Mouse (Mus musculus) forebrain, embryonic 11.5 days (tissue): ENCODE data around the gene Amn. TPM values are rescaled to one million over a fixed set of nuclear protein-coding genes. Genes with fewer than 3 reads are reported as not detected.

Source experiments
- ATAC-seq: fragments of 200-750 bp; cut with Nextera tagmentation; replicated peaks from 2 replicates; pipeline ENCODE4 v1.8.0; 2017; ENCODE audit warnings: moderate TSS enrichment; ENCODE audit not compliant: low FRiP score
- DNase-seq: peaks from one replicate; pipeline ENCODE4 v3.0.0-alpha.2; 2017; ENCODE audit warnings: low spot score
- H3K27ac ChIP-seq: fragments of 300-500 bp; sonication (generic); 2 replicates; pipeline ENCODE4 v1.5.1; 2014; ENCODE audit warnings: low read depth, low read length
- H3K27me3 ChIP-seq: fragments of 300-500 bp; sonication (generic); 2 replicates; pipeline ENCODE4 v1.6.1; 2014; ENCODE audit warnings: mild to moderate bottlenecking, low read length, mixed read lengths; ENCODE audit not compliant: control insufficient read depth, insufficient read depth
- H3K36me3 ChIP-seq: fragments of 300-500 bp; sonication (generic); 2 replicates; pipeline ENCODE4 v1.6.1; 2014; ENCODE audit warnings: mild to moderate bottlenecking, low read length, moderate library complexity, mixed read lengths; ENCODE audit not compliant: control insufficient read depth, insufficient read depth
- H3K4me1 ChIP-seq: fragments of 300-500 bp; sonication (generic); replicated peaks from 2 replicates; pipeline ENCODE4 v1.6.1; 2014; ENCODE audit warnings: low read length, mixed read lengths; ENCODE audit not compliant: control insufficient read depth, insufficient read depth
- H3K4me2 ChIP-seq: fragments of 300-500 bp; sonication (generic); 2 replicates; pipeline ENCODE4 v1.6.1; 2014; ENCODE audit warnings: low read depth, mild to moderate bottlenecking, low read length, moderate library complexity, mixed read lengths; ENCODE audit not compliant: severe bottlenecking
- H3K4me3 ChIP-seq: fragments of 300-500 bp; sonication (generic); 2 replicates; pipeline ENCODE4 v1.5.1; 2014; ENCODE audit warnings: low read depth, low read length
- H3K9ac ChIP-seq: fragments of 300-500 bp; sonication (generic); 2 replicates; pipeline ENCODE4 v1.6.1; 2014; ENCODE audit warnings: low read length
- H3K9me3 ChIP-seq: fragments of 300-500 bp; sonication (generic); 2 replicates; pipeline ENCODE4 v1.6.1; 2016; ENCODE audit warnings: low read length, mixed read lengths; ENCODE audit not compliant: control insufficient read depth
- WGBS: fragments of 180-500 bp; shearing (Covaris S2); extraction: QIAGEN DNeasy Blood & Tissue Kit; methylation state at CpG from one replicate; pipeline ENCODE4 v1.1.7; 2014; 5-methylcytosine and 5-hydroxymethylcytosine counted together
- polyA plus RNA-seq: library from polyadenylated mRNA; unstranded; fragments of >200 nt; fragmentation: Nextera tagmentation; extraction: Ambion mirVana; gene quantifications from 2 replicates; pipeline ENCODE4 v1.2.1, GENCODE M21; 2014

The Amn gene
- polyA plus RNA-seq, 1 experiment from 2014 or later, result not detected

DNA sequence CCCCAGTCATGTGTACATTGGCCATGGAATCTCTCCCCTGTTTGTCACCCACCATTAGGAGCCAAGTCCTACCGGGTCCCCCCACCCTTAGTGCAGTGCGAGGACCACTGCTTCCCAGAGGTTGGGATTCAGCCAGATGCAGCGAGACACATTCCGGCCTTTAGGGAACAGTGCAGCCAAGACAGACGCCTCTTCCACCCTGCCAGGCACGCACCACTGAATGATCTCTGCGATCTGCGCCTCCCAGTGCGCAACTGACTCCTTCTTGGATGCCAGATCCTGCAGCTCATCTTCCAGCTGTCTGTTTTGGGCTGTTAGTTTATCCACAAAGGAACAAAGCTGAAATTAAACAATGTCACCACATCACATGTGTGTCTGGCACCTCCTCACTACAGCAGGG is 46.8 kb downstream of the Amn start:
- no peak overlapping the region for H3K9ac ChIP-seq
- ATAC-seq, result no peak
- H3K27ac ChIP-seq, result no peak overlapping the region
- H3K4me3 ChIP-seq, result no peak overlapping the region
- no peaks in the 10 kb centered on the region for H3K27me3 ChIP-seq
- no peaks in the 10 kb centered on the region for H3K9me3 ChIP-seq
- H3K4me1 ChIP-seq, result no peaks in the 10 kb centered on the region
- H3K4me2 ChIP-seq, result no peak overlapping the region
- WGBS, result 95% methylated on average over 9 of the region's 9 CpGs
- peaks cover 27% of the 10 kb centered on the region for H3K36me3 ChIP-seq
- DNase-seq, result no peak

DNA sequence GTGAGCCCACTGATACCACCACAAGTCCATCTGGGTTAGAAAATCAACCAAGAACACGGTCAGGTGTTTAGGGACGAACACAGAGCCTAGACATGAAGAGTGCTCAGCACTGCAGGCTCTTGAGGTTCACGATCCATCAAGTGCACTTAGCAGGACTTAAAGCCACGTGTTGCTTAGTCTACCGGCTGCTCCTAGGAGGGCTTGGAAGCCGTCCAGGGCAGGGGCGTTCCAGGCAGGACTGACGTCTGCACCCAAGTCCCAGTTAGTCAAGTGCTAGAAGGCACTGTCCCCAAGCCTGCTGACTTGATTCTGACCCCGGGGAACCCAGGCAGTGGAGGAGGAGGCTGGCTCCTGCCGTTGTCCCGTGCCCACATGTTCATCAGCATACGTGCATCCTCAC is 49.7 kb downstream of the Amn start:
- WGBS, result 95% methylated on average over 12 of the region's 12 CpGs

DNA sequence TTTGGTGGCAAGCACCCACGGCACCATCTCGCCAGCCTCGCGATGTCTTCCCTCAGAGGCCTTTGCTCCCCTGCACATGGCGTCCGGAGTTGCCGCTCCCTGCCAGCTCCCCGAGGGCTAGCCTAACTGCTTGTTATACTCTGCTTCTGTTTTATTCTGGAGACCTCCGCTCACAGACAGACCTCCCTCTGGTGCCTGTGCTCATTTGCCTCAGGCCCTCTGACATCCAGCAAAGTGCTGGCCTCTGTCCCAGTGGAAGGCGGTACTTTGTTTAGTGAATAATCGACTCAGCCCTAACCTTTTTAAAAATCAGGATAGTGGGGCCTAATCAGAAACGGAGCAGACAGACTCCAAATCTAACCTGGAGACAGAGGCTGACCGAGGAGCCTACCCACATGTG is 50.9 kb downstream of the Amn start:
- DNase-seq, result no peak
- ATAC-seq, result no peak
- H3K9ac ChIP-seq, result no peak overlapping the region
- no peak overlapping the region for H3K4me2 ChIP-seq
- peaks cover 27% of the 10 kb centered on the region for H3K36me3 ChIP-seq
- H3K27me3 ChIP-seq, result no peaks in the 10 kb centered on the region
- no peak overlapping the region for H3K27ac ChIP-seq
- WGBS, result 90% methylated on average over 13 of the region's 13 CpGs
- H3K4me1 ChIP-seq, result no peaks in the 10 kb centered on the region
- no peak overlapping the region for H3K4me3 ChIP-seq
- H3K9me3 ChIP-seq, result no peaks in the 10 kb centered on the region

More for the DNA sequence above, 49.7 kb downstream of the Amn start:
- H3K9ac ChIP-seq, result no peak overlapping the region
- no peaks in the 10 kb centered on the region for H3K4me1 ChIP-seq
- DNase-seq (no peak), ATAC-seq (no peak)
- no peak overlapping the region for H3K27ac ChIP-seq
- H3K4me3 ChIP-seq, result no peak overlapping the region
- peaks cover 31% of the 10 kb centered on the region for H3K36me3 ChIP-seq
- H3K27me3 ChIP-seq, result no peaks in the 10 kb centered on the region
- no peak overlapping the region for H3K4me2 ChIP-seq
- H3K9me3 ChIP-seq, result no peaks in the 10 kb centered on the region

DNA sequence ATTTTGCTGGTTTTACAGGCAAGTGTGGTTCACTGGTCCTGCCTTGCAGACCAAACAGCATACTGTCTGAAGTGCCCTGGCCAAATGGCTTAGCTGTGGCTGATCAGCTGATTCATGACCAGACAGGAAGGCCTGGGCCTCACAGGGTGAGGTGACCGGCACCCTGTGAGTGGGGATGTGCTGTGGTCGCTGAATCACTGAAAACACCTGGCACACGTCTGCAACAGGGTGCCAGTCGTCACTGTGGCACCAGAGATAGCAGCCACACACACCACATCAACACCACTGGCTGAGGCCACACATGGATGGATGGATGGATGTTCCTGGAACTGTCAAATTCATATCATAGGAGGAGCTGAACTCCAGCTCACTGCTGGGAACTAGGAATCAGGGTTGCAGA is 52.5 kb downstream of the Amn start:
- H3K27ac ChIP-seq, result no peak overlapping the region
- H3K4me1 ChIP-seq, result no peaks in the 10 kb centered on the region
- DNase-seq (no peak), ATAC-seq (no peak)
- no peaks in the 10 kb centered on the region for H3K27me3 ChIP-seq
- H3K4me3 ChIP-seq, result no peak overlapping the region
- peaks cover 19% of the 10 kb centered on the region for H3K36me3 ChIP-seq
- no peaks in the 10 kb centered on the region for H3K9me3 ChIP-seq
- WGBS, result 93% methylated on average over 4 of the region's 4 CpGs
- H3K4me2 ChIP-seq, result no peak overlapping the region
- H3K9ac ChIP-seq, result no peak overlapping the region

DNA sequence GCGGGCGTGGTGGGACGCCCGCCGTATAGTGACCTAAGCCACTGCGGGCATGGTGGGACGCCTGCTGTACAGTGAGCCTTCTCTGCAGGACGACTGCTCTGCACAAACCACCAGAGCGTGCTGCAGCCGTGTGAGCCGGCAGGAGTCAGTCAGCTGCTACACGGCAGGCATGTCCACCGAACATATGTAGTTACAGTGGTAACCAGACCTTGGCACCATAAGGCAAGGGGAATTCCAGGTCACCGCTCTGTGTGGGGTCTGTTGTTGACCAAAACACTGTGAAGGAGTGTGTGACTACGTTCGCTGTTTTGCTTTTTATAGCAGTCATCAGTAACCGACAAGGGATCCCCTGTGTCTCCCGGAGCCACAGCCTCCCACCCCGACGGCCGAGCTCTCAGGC is 53.6 kb downstream of the Amn start:
- 96% methylated on average over 21 of the region's 21 CpGs for WGBS
- H3K4me1 ChIP-seq, result no peaks in the 10 kb centered on the region
- no peak for DNase-seq
- H3K27me3 ChIP-seq, result no peaks in the 10 kb centered on the region
- no peak overlapping the region for H3K4me3 ChIP-seq
- no peaks in the 10 kb centered on the region for H3K9me3 ChIP-seq
- peaks cover 13% of the 10 kb centered on the region for H3K36me3 ChIP-seq
- H3K4me2 ChIP-seq, result no peak overlapping the region
- H3K9ac ChIP-seq, result no peak overlapping the region
- ATAC-seq, result no peak
- H3K27ac ChIP-seq, result no peak overlapping the region

DNA sequence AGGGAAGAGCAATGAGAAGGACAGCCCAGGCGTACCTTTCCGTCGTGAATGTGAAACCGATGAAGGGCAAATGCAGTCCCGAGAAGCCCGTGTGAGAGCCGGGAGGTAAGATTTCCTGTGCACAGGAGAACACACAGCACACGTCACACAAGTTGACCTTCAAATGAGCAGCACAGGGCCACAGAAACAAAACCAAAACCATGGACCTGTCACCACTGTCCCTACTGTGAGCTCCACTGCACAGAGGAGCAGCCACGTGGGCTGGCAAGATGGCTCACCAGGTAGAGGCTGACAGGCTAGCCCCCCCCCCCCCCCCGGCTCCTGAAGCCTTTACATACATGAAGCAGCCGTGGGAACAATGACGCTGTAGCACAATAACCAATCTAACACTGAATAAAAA is 54.1 kb downstream of the Amn start:
- H3K27me3 ChIP-seq, result no peaks in the 10 kb centered on the region
- no peak overlapping the region for H3K4me3 ChIP-seq
- no peak overlapping the region for H3K9ac ChIP-seq
- DNase-seq (no peak), ATAC-seq (no peak)
- peaks cover 17% of the 10 kb centered on the region; the same call in 1 of the 2 replicates for H3K36me3 ChIP-seq
- H3K4me1 ChIP-seq, result no peaks in the 10 kb centered on the region
- WGBS, result 95% methylated on average over 12 of the region's 12 CpGs
- no peak overlapping the region for H3K27ac ChIP-seq
- H3K9me3 ChIP-seq, result no peaks in the 10 kb centered on the region
- no peak overlapping the region for H3K4me2 ChIP-seq

DNA sequence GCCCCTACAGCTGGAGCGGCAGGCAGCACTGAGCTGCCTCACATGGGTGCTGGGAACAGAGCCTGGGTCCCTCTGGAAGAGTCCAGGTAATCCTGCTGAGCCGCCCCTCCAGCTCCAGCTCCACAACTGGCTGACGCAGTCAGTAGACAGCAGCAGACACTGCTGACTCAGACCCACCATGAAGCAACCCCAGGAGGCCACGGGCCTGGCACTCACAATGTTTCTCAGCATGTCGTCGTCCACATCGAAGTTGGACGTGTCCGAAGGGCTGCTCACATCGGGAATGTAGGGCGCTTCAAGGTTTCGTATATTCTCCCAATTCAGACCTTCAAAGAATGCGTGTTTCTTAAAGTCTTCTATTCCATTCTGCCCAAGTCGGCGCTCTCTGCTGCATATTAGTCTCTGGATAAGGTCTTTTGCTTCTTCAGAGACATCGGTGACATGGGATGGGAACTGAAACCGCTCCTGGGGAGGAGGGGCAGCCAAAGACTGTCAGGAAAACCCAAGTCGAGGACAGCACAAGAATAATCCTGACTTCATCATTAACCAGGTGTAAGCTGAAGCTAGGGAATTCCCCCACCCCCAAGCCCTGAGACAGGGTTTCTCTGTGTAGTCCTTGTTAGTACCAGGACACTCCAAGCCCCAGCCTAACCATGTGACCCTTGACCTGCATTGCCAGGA is 55.0 kb downstream of the Amn start:
- DNase-seq, result no peak
- no peak for ATAC-seq
- no peak overlapping the region for H3K27ac ChIP-seq
- no peaks in the 10 kb centered on the region for H3K9me3 ChIP-seq
- H3K4me2 ChIP-seq, result no peak overlapping the region
- H3K4me1 ChIP-seq, result no peaks in the 10 kb centered on the region
- H3K9ac ChIP-seq, result no peak overlapping the region
- no peak overlapping the region for H3K4me3 ChIP-seq
- whole genome bisulfite sequencing, result 94% methylated on average over 18 of the region's 18 CpGs
- peaks cover 17% of the 10 kb centered on the region; the same call in 1 of the 2 replicates for H3K36me3 ChIP-seq
- no peaks in the 10 kb centered on the region for H3K27me3 ChIP-seq

Other genes starting within 250 kb of the Amn start
- gene Rcor1, start 231.7 kb upstream of the Amn start, polyA plus RNA-seq, result 14.2 and 16.0 TPM in 2 replicates
- gene Traf3, start 104.7 kb upstream of the Amn start, polyA plus RNA-seq, result 19.4 and 22.9 TPM in 2 replicates
- gene 4930595D18Rik, start 86.6 kb upstream of the Amn start, polyA plus RNA-seq, result not detected in 2 replicates
- 42.7 and 44.0 TPM in 2 replicates for gene Cdc42bpb, start 106.6 kb downstream of the Amn start, polyA plus RNA-seq
- gene Lbhd2, start 135.7 kb downstream of the Amn start, polyA plus RNA-seq, result not detected in 2 replicates
- 3.0 and 3.3 TPM in 2 replicates for gene Exoc3l4, start 145.9 kb downstream of the Amn start, polyA plus RNA-seq
- gene Tnfaip2, start 171.4 kb downstream of the Amn start, polyA plus RNA-seq, result 1.5 and 2.0 TPM in 2 replicates
- 4.7 and 5.0 TPM in 2 replicates for gene Gm266, start 214.7 kb downstream of the Amn start, polyA plus RNA-seq